Mouse (Mus musculus): ENCODE data around the gene Ube2c. TPM values are rescaled to one million over a fixed set of nuclear protein-coding genes. Genes with fewer than 3 reads are reported as not detected.

Ube2c gene
- polyA plus RNA-seq, 1 experiment: 3.0 TPM

DNA sequence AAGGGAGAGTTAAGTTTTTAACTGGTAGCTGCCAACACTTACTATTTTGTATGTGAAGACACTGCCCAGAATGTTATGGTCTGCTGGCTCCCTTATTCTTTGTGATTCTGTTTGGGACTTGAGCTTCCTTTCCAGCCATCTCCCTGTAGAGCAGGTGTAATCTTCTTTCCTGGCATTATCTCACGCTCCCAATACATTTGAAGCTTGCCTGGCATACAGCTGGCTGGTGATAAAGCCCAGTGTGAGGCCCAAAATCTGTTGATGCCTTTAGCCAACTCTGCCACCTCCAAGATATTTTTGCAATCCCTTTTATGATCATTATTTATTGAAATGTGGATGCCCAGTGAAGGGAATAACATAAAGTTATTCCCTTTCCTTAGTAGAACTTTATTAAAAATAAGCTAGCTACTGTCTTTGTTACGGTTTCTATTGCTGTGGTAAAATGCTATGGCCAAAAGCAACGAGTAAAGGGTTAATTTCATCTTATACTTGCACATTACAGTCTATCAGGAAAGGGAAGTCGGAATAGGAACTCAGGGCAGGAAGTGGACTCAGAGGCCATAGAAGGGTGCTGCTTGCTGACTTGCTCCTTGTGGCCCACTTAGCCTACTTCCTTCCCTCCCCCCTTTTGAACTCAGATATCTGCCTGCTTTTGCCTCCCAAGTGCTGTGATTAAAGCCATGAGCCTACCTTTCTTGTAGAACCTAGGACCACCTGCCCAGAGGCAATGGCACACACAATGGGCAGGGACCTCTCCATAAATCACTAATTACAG lies 9.5 kb upstream of the Ube2c start:
- Histone ChIP-seq H3K27ac (ENCODE audit: insufficient read depth, low read length) (no peak overlapping the region), H3K4me1 (ENCODE audit: control insufficient read depth, insufficient read depth, low read length) (no peaks in the 10 kb centered on the region), H3K4me3 (ENCODE audit: insufficient read depth, low read length) (no peak overlapping the region)
- TF ChIP-seq CTCF (IDR thresholded peaks at IDR 0.05; ENCODE audit: extremely low read depth, insufficient read depth, low read length): no peak
- TF ChIP-seq POLR2A (IDR thresholded peaks at IDR 0.05; ENCODE audit: extremely low read depth, insufficient read depth, low read length): no peak

- H3K4me3 ChIP-seq (ENCODE audit: insufficient read depth, low read length): no peak overlapping the region
- TF ChIP-seq CTCF (IDR thresholded peaks at IDR 0.05; ENCODE audit: extremely low read depth, insufficient read depth, low read length) (no peak), POLR2A (IDR thresholded peaks at IDR 0.05; ENCODE audit: extremely low read depth, insufficient read depth, low read length) (no peak)
- no peak overlapping the region for H3K27ac ChIP-seq (ENCODE audit: insufficient read depth, low read length)
- H3K4me1 ChIP-seq (ENCODE audit: control insufficient read depth, insufficient read depth, low read length): no peaks in the 10 kb centered on the region
Observed at GRCm38 (mm10) chr2:164761502-164761901, 8.2 kb upstream of the Ube2c start.

- Histone ChIP-seq H3K27ac (ENCODE audit: insufficient read depth, low read length) (no peak overlapping the region), H3K4me3 (ENCODE audit: insufficient read depth, low read length) (no peak overlapping the region), H3K4me1 (ENCODE audit: control insufficient read depth, insufficient read depth, low read length) (no peaks in the 10 kb centered on the region)
- TF ChIP-seq POLR2A (IDR thresholded peaks at IDR 0.05; ENCODE audit: extremely low read depth, insufficient read depth, low read length) (no peak), CTCF (IDR thresholded peaks at IDR 0.05; ENCODE audit: extremely low read depth, insufficient read depth, low read length) (no peak)
Observed at GRCm38 (mm10) chr2:164761971-164762370, 7.7 kb upstream of the Ube2c start.

DNA sequence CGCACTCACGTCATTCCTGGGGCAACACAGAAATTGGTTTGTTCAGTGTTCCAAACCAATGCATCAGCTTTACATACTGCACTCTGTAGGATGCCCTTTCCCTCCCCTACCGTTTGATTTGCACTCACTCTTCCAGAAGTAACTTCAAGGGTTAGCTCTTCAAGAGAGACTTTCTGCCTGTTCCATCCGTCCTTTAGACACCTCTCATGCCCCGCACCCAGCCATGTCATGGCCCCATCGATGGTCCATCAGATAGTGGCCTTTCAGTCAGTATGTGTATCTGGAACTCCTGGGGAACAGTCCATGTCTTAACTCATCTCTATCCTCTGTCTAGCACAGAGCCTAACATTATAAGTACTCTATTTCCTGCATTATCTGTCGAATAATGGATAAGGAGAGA lies 7.1 kb upstream of the Ube2c start:
- Histone ChIP-seq H3K4me3 (ENCODE audit: insufficient read depth, low read length) (no peak overlapping the region), H3K4me1 (ENCODE audit: control insufficient read depth, insufficient read depth, low read length) (no peaks in the 10 kb centered on the region), H3K27ac (ENCODE audit: insufficient read depth, low read length) (no peak overlapping the region)
- TF ChIP-seq CTCF (IDR thresholded peaks at IDR 0.05; ENCODE audit: extremely low read depth, insufficient read depth, low read length) (no peak), POLR2A (IDR thresholded peaks at IDR 0.05; ENCODE audit: extremely low read depth, insufficient read depth, low read length) (no peak)

GRCm38 (mm10) chr2:164765841-164766240 lies 3.9 kb upstream of the Ube2c start:
- no peaks in the 10 kb centered on the region for H3K4me1 ChIP-seq (ENCODE audit: control insufficient read depth, insufficient read depth, low read length)
- H3K27ac ChIP-seq (ENCODE audit: insufficient read depth, low read length): no peak overlapping the region
- H3K4me3 ChIP-seq (ENCODE audit: insufficient read depth, low read length): no peak overlapping the region
- TF ChIP-seq POLR2A (IDR thresholded peaks at IDR 0.05; ENCODE audit: extremely low read depth, insufficient read depth, low read length) (no peak), CTCF (IDR thresholded peaks at IDR 0.05; ENCODE audit: extremely low read depth, insufficient read depth, low read length) (no peak)

DNA sequence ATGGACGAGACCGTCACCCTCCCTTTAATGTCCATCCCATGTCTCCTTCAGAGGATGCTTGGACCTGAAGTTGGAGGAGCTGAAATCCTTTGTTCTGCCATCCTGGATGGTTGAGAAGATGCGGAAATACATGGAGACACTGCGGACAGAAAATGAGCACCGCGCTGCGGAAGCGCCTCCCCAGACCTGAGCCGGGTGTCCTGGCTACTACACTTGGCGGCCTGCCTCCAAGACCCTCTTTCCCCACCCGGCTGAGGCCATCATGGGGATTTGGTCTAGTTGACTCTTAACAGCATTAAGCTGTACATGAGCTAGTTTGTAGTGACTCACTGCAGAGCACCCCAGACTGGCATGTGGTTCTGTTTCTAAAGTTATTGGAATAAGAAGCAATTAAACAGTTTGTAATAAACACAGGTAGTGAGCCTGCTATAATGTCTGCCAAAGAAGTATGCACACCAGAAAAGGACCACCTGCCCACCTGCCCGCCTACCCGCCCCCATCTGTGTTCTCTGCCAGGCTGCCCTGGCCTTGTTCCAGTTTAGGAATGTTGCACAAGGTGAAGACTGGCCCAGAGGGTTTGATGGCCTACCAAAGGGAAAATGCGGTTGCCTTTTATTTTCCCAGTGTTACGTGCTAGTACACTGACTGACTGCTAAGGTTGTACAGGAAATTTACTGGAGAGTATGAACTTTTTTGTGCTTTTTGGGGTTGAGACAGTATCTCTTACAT lies 1.7 kb upstream of the Ube2c start:
- H3K4me1 ChIP-seq (ENCODE audit: control insufficient read depth, insufficient read depth, low read length): no peaks in the 10 kb centered on the region
- H3K4me3 ChIP-seq (ENCODE audit: insufficient read depth, low read length): no peak overlapping the region
- no peak overlapping the region for H3K27ac ChIP-seq (ENCODE audit: insufficient read depth, low read length)
- TF ChIP-seq POLR2A (IDR thresholded peaks at IDR 0.05; ENCODE audit: extremely low read depth, insufficient read depth, low read length) (no peak), CTCF (IDR thresholded peaks at IDR 0.05; ENCODE audit: extremely low read depth, insufficient read depth, low read length) (no peak)

- H3K4me1 ChIP-seq (ENCODE audit: control insufficient read depth, insufficient read depth, low read length): no peaks in the 10 kb centered on the region
- peak overlapping the region; percentile 34; the same call in 1 of the 2 replicates for H3K4me3 ChIP-seq (ENCODE audit: insufficient read depth, low read length)
- no peak overlapping the region for H3K27ac ChIP-seq (ENCODE audit: insufficient read depth, low read length)
- TF ChIP-seq CTCF (IDR thresholded peaks at IDR 0.05; ENCODE audit: extremely low read depth, insufficient read depth, low read length) (no peak), POLR2A (IDR thresholded peaks at IDR 0.05; ENCODE audit: extremely low read depth, insufficient read depth, low read length) (no peak)
Observed at GRCm38 (mm10) chr2:164770279-164770678, 581 bp downstream of the Ube2c start.

- H3K4me1 ChIP-seq (ENCODE audit: control insufficient read depth, insufficient read depth, low read length): no peaks in the 10 kb centered on the region
- no peak overlapping the region for H3K27ac ChIP-seq (ENCODE audit: insufficient read depth, low read length)
- no peak overlapping the region for H3K4me3 ChIP-seq (ENCODE audit: insufficient read depth, low read length)
- TF ChIP-seq POLR2A (IDR thresholded peaks at IDR 0.05; ENCODE audit: extremely low read depth, insufficient read depth, low read length) (no peak), CTCF (IDR thresholded peaks at IDR 0.05; ENCODE audit: extremely low read depth, insufficient read depth, low read length) (no peak)
Observed at GRCm38 (mm10) chr2:164771123-164771522, 1.4 kb downstream of the Ube2c start.

- Histone ChIP-seq H3K27ac (ENCODE audit: insufficient read depth, low read length) (no peak overlapping the region), H3K4me1 (ENCODE audit: control insufficient read depth, insufficient read depth, low read length) (no peaks in the 10 kb centered on the region), H3K4me3 (ENCODE audit: insufficient read depth, low read length) (no peak overlapping the region)
- TF ChIP-seq POLR2A (IDR thresholded peaks at IDR 0.05; ENCODE audit: extremely low read depth, insufficient read depth, low read length): no peak
- TF ChIP-seq CTCF (IDR thresholded peaks at IDR 0.05; ENCODE audit: extremely low read depth, insufficient read depth, low read length): no peak
Observed at GRCm38 (mm10) chr2:164773229-164773988, 3.7 kb downstream of the Ube2c start.
